Mouse (Mus musculus): ENCODE results near the gene Gm21915. TPM values are rescaled to one million over a fixed set of nuclear protein-coding genes. Genes with fewer than 3 reads are reported as not detected.

Gm21915 gene
- total RNA-seq, 1 experiment from 2014 or later, result not detected

GRCm38 (mm10) chr9:40708448-40709140 is 38.2 kb downstream of the Gm21915 start:
- no peak for ATAC-seq (replicated peaks; ENCODE audit: insufficient number of reproducible peaks, low FRiP score, low TSS enrichment, poor library complexity, severe bottlenecking)

GRCm38 (mm10) chr9:40709141-40709537 is 38.7 kb downstream of the Gm21915 start:
- ATAC-seq (replicated peaks; ENCODE audit: insufficient number of reproducible peaks, low FRiP score, low TSS enrichment, poor library complexity, severe bottlenecking), result no peak

- ATAC-seq (replicated peaks; ENCODE audit: insufficient number of reproducible peaks, low FRiP score, low TSS enrichment, poor library complexity, severe bottlenecking), result no peak
Observed at GRCm38 (mm10) chr9:40709587-40709986, 39.2 kb downstream of the Gm21915 start.

- no peak for ATAC-seq (replicated peaks; ENCODE audit: insufficient number of reproducible peaks, low FRiP score, low TSS enrichment, poor library complexity, severe bottlenecking)
Observed at GRCm38 (mm10) chr9:40709991-40710390, 39.6 kb downstream of the Gm21915 start.

- ATAC-seq (replicated peaks; ENCODE audit: insufficient number of reproducible peaks, low FRiP score, low TSS enrichment, poor library complexity, severe bottlenecking), result no peak
Observed at GRCm38 (mm10) chr9:40711654-40712053, 41.2 kb downstream of the Gm21915 start.

DNA sequence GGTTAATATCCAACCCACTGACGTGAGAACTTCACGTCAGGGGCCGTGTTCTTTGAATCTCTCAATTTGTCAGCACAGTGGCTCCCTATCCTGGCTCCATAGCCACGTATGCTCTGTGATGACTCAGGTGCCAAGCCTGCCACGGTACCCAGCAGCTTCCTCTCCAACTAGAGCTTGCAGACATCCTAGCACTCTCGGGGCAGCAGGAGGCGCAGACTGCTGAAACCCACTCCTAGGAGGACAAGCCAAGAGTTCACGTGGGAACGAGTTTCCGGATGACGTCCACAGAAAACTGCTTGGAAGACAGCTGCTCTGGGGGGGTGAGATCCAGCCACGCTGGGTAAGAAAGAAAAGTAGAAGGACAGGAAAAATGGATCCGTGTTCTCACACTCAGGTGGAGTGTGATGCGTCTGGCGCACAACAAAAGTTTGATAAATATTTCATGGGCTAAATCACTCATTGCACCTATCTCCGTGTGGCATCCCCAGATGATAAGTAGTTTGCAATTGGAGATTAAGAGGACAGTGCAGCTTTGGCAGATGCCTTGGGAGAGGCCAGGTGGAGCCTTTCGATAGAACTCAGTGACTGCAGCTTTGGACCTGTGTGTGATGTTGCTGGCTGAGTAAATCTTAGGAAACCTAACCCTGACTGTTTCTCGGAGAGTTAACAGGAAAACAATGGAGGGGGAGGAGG is 46.9 kb downstream of the Gm21915 start:
- no peak for ATAC-seq (replicated peaks; ENCODE audit: insufficient number of reproducible peaks, low FRiP score, low TSS enrichment, poor library complexity, severe bottlenecking)

DNA sequence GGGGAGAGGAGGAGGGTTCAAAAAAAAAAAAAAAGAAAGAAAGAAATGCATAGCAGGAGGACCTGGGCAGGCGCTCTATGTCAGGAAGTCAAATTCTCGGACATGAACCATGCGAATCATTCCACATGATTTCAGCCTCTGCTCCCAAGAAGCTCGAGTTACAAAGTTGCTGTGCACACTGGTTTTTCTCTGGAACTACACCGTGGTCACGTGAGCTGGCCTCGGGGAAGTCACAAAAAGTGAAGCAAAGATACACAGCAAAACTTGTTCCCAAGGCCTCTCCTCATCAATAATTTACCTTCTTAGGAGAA is 47.4 kb downstream of the Gm21915 start:
- no peak for ATAC-seq (replicated peaks; ENCODE audit: insufficient number of reproducible peaks, low FRiP score, low TSS enrichment, poor library complexity, severe bottlenecking)

Other genes starting within 250 kb of the Gm21915 start
- gene Gramd1b, start 139.2 kb upstream of the Gm21915 start, total RNA-seq (2017), result 11.8 to 46.1 TPM (median 38.8 TPM) in 3 replicates
- gene Clmp, start 15.3 kb downstream of the Gm21915 start, total RNA-seq (2017), result 0.10 to 0.29 TPM in 2 of 3 replicates, not detected in the other
- 2,780 to 3,802 TPM (median 3,103 TPM) in 3 replicates for gene Hspa8, start 130.4 kb downstream of the Gm21915 start, total RNA-seq (2017)
- gene Bsx, start 203.5 kb downstream of the Gm21915 start, total RNA-seq (2017), result not detected in 3 replicates